Mouse (Mus musculus): ENCODE data around the gene Palm2. TPM values are rescaled to one million over a fixed set of nuclear protein-coding genes. Genes with fewer than 3 reads are reported as not detected.
A peak's percentile ranks its signal among the peaks of the same experiment; 100 is the strongest.

The Palm2 gene
- polyA plus RNA-seq, 1 experiment: not detected

GRCm38 (mm10) chr4:57637636-57638386 lies 203.8 kb downstream of the Palm2 start:
- WGBS: 34% methylated on average over 24 of the region's 24 CpGs
- Histone ChIP-seq H3K27me3 (ENCODE audit: control insufficient read depth, insufficient read depth, low read length) (no peaks in the 10 kb centered on the region), H3K4me1 (ENCODE audit: control insufficient read depth, insufficient read depth, insufficient read length) (no peaks in the 10 kb centered on the region; the same call in 1 of the 2 replicates), H3K4me3 (ENCODE audit: extremely low read depth, insufficient read depth, insufficient read length) (no peak overlapping the region; the same call in 1 of the 2 replicates), H3K36me3 (ENCODE audit: control insufficient read depth, insufficient read depth, low read length) (no peaks in the 10 kb centered on the region), H3K27ac (ENCODE audit: insufficient read depth, low read length) (no peak overlapping the region)
- TF ChIP-seq POLR2A (IDR thresholded peaks at IDR 0.05; ENCODE audit: low read depth, low read length): no peak
- no peak for TF ChIP-seq CTCF (IDR thresholded peaks at IDR 0.05; ENCODE audit: extremely low read depth, insufficient read depth, insufficient read length, insufficient replicate concordance)
- DNase-seq (ENCODE audit: low read depth in 1 of 2, low spot score in 2 of 2): no peak

GRCm38 (mm10) chr4:57638941-57639340 lies 204.9 kb downstream of the Palm2 start:
- Histone ChIP-seq H3K27me3 (ENCODE audit: control insufficient read depth, insufficient read depth, low read length) (no peaks in the 10 kb centered on the region), H3K36me3 (ENCODE audit: control insufficient read depth, insufficient read depth, low read length) (no peaks in the 10 kb centered on the region), H3K4me3 (ENCODE audit: extremely low read depth, insufficient read depth, insufficient read length) (no peak overlapping the region), H3K27ac (ENCODE audit: insufficient read depth, low read length) (no peak overlapping the region), H3K4me1 (ENCODE audit: control insufficient read depth, insufficient read depth, insufficient read length) (no peaks in the 10 kb centered on the region; the same call in 1 of the 2 replicates)
- DNase-seq (ENCODE audit: low read depth in 1 of 2, low spot score in 2 of 2): no peak
- TF ChIP-seq POLR2A (IDR thresholded peaks at IDR 0.05; ENCODE audit: low read depth, low read length) (no peak), CTCF (IDR thresholded peaks at IDR 0.05; ENCODE audit: extremely low read depth, insufficient read depth, insufficient read length, insufficient replicate concordance) (no peak)
- 90% methylated on average over 9 of the region's 9 CpGs for WGBS

GRCm38 (mm10) chr4:57640222-57640621 lies 206.2 kb downstream of the Palm2 start:
- H3K36me3 ChIP-seq (ENCODE audit: control insufficient read depth, insufficient read depth, low read length): no peaks in the 10 kb centered on the region
- no peaks in the 10 kb centered on the region; the same call in 1 of the 2 replicates for H3K4me1 ChIP-seq (ENCODE audit: control insufficient read depth, insufficient read depth, insufficient read length)
- WGBS: 8% methylated on average over 7 of the region's 7 CpGs
- DNase-seq (ENCODE audit: low read depth in 1 of 2, low spot score in 2 of 2): peak in 1 of 2 experiments; percentile 19
- H3K27ac ChIP-seq (ENCODE audit: insufficient read depth, low read length): no peak overlapping the region
- no peaks in the 10 kb centered on the region for H3K27me3 ChIP-seq (ENCODE audit: control insufficient read depth, insufficient read depth, low read length)
- no peak overlapping the region for H3K4me3 ChIP-seq (ENCODE audit: extremely low read depth, insufficient read depth, insufficient read length)
- TF ChIP-seq CTCF (IDR thresholded peaks at IDR 0.05; ENCODE audit: extremely low read depth, insufficient read depth, insufficient read length, insufficient replicate concordance) (no peak), POLR2A (IDR thresholded peaks at IDR 0.05; ENCODE audit: low read depth, low read length) (no peak)

DNA sequence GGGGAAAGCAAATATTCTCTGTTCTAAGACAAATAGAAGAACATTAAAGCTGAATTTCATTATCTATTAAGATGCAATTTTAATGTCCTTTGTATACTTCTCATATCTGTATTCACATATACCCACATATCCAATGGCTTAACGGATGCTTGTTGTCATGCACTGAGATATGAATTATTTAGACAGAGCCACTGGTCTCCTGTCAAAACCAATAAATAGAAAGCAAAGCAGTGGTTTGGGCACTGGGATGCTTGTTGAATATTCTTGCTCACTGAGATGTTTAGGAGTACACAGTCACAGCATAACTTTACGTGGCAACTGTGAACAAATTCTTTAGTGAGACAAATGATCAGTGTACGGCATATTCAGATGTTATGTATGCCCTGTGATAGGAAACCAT lies 206.9 kb downstream of the Palm2 start:
- Histone ChIP-seq H3K4me1 (ENCODE audit: control insufficient read depth, insufficient read depth, insufficient read length) (no peaks in the 10 kb centered on the region; the same call in 1 of the 2 replicates), H3K27ac (ENCODE audit: insufficient read depth, low read length) (no peak overlapping the region), H3K4me3 (ENCODE audit: extremely low read depth, insufficient read depth, insufficient read length) (no peak overlapping the region), H3K36me3 (ENCODE audit: control insufficient read depth, insufficient read depth, low read length) (no peaks in the 10 kb centered on the region), H3K27me3 (ENCODE audit: control insufficient read depth, insufficient read depth, low read length) (no peaks in the 10 kb centered on the region)
- TF ChIP-seq POLR2A (IDR thresholded peaks at IDR 0.05; ENCODE audit: low read depth, low read length): no peak
- no peak for TF ChIP-seq CTCF (IDR thresholded peaks at IDR 0.05; ENCODE audit: extremely low read depth, insufficient read depth, insufficient read length, insufficient replicate concordance)
- WGBS: 86% methylated on average over 3 of the region's 3 CpGs
- DNase-seq (ENCODE audit: low read depth in 1 of 2, low spot score in 2 of 2): no peak

DNA sequence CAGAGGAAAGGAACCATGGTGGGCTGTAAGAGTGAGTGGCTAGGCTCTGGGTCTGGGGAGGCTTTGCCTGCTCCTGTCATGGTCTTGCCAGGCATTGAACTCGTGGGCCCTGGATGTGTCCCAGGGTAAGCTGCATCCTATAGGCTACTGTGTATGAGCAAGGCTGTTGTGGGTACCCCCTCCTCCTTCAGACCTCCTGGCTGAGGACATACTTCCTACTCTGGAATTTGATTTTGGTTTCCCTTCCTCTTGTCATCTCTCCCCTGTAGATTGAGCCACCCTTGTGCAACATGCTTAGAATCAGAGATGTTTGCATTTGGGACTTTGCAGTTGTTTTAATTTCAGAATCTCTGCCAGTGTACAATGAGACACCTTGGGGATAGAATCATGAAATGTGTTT lies 216.9 kb downstream of the Palm2 start:
- Histone ChIP-seq H3K36me3 (ENCODE audit: control insufficient read depth, insufficient read depth, low read length) (no peaks in the 10 kb centered on the region), H3K27ac (ENCODE audit: insufficient read depth, low read length) (no peak overlapping the region), H3K4me3 (ENCODE audit: extremely low read depth, insufficient read depth, insufficient read length) (no peak overlapping the region), H3K27me3 (ENCODE audit: control insufficient read depth, insufficient read depth, low read length) (no peaks in the 10 kb centered on the region), H3K4me1 (ENCODE audit: control insufficient read depth, insufficient read depth, insufficient read length) (no peaks in the 10 kb centered on the region)
- no peak for DNase-seq (ENCODE audit: low read depth in 1 of 2, low spot score in 2 of 2)
- TF ChIP-seq POLR2A (IDR thresholded peaks at IDR 0.05; ENCODE audit: low read depth, low read length) (no peak), CTCF (IDR thresholded peaks at IDR 0.05; ENCODE audit: extremely low read depth, insufficient read depth, insufficient read length, insufficient replicate concordance) (no peak)
- 55% methylated on average over 1 of the region's 1 CpGs for WGBS

GRCm38 (mm10) chr4:57651547-57651946 lies 217.5 kb downstream of the Palm2 start:
- Histone ChIP-seq H3K4me1 (ENCODE audit: control insufficient read depth, insufficient read depth, insufficient read length) (no peaks in the 10 kb centered on the region), H3K36me3 (ENCODE audit: control insufficient read depth, insufficient read depth, low read length) (no peaks in the 10 kb centered on the region), H3K27ac (ENCODE audit: insufficient read depth, low read length) (no peak overlapping the region), H3K4me3 (ENCODE audit: extremely low read depth, insufficient read depth, insufficient read length) (no peak overlapping the region), H3K27me3 (ENCODE audit: control insufficient read depth, insufficient read depth, low read length) (no peaks in the 10 kb centered on the region)
- TF ChIP-seq POLR2A (IDR thresholded peaks at IDR 0.05; ENCODE audit: low read depth, low read length): no peak
- TF ChIP-seq CTCF (IDR thresholded peaks at IDR 0.05; ENCODE audit: extremely low read depth, insufficient read depth, insufficient read length, insufficient replicate concordance): no peak
- WGBS: 91% methylated on average over 8 of the region's 8 CpGs
- DNase-seq (ENCODE audit: low read depth in 1 of 2, low spot score in 2 of 2): no peak

Data from spleen, adult 2 months (tissue).